Mouse (Mus musculus) cerebellum, adult 11 months (tissue): Measurements from ENCODE around the gene Gm9611.
"Not testable (repeated sequence)": the region's sequence is repeated elsewhere in the genome, so short reads cannot be mapped to it uniquely, and the experiment has no call there.

Experiments
- DNase-seq: peaks from one replicate; pipeline ENCODE4 v3.0.0; 2022

The Gm9611 gene

GRCm38 (mm10) chr14:42297258-42297657 is at the start of gene Gm9611:
Gene Gm9611 (minus strand): TSS chr14:42297358.
- DNase-seq, result not testable (repeated sequence)

GRCm38 (mm10) chr14:42309910-42310309 is 12.8 kb upstream of the Gm9611 start, which contains the start of gene Gm7995:
Gene Gm7995 (plus strand): TSS chr14:42310210.
- not testable (repeated sequence) for DNase-seq

GRCm38 (mm10) chr14:42259948-42260347 is 37.2 kb downstream of the Gm9611 start, which contains the start of gene Gm17026:
Gene Gm17026 (minus strand): TSS chr14:42260048.
- DNase-seq, result not testable (repeated sequence)
